Mouse (Mus musculus): ENCODE results near the gene Atg2a. TPM values are rescaled to one million over a fixed set of nuclear protein-coding genes. Genes with fewer than 3 reads are reported as not detected.

Atg2a gene
- total RNA-seq (2015; ENCODE audit: low replicate concordance) (13.8 and 18.0 TPM in 2 replicates), total RNA-seq (2017; ENCODE audit: low replicate concordance) (18.4 and 18.6 TPM in 2 replicates)

DNA sequence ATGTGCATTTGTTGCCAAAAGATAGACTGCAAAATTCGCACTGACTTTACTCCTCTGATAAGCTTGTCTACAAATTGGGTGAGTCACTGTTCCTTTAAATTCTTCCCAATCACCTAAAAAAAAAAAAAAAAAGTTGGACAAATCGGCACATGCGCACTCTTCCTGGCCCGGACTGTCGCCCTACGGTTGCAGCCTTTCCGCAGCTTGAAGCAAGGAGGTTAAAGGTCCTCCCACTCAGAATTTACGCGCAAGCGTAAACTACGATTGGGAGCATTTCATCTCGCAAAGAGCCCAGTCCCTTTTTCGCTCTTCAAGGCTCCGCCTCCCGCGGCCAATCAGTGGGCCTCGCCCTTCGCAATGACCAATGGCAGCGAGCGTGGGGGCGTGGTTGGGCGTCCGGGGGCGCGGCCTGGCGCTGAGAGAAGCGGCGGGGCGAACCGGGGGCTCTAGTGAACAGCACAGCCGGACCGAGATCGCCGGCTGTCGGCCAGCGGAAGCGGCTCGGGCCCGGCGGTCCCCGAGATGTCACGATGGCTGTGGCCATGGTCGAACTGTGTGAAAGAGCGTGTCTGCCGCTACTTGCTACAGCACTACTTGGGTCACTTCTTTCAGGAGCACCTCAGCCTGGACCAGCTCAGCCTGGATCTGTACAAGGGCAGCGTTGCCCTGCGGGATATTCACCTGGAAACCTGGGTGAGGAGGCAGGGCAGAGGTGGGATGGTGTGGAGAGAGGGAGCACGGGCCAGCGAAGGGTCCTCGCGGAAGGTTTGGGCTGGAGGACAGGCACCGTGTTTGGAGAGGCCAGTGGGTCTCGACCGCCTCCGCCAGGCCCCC is at the start of gene Atg2a:
Gene Atg2a (plus strand): TSS at position 395 of the 834 bp plus-strand sequence.
- ATAC-seq (replicated peaks; ENCODE audit: low FRiP score, poor library complexity, severe bottlenecking): peak; percentile 86

DNA sequence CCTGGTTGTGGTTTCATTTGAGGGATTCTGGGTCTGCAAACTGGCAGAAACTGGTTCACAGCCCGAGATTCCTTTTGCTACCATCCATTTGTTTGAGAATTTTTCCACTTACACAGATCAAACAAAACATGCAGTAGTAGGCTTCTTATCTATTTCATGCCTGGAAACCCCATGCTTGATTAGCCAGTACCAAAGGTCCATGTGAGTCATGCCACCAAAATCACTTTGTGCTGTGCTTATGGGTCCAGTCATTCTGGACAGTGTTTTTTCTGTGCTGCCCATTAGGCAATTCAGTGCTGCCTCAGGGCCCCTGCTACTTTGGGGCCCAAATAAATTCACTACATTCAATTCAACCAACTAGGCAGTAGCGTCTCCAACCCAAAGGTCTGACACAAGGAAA is 37.2 kb upstream of the Atg2a start:
- no peak for ATAC-seq (replicated peaks; ENCODE audit: low FRiP score, poor library complexity, severe bottlenecking)

DNA sequence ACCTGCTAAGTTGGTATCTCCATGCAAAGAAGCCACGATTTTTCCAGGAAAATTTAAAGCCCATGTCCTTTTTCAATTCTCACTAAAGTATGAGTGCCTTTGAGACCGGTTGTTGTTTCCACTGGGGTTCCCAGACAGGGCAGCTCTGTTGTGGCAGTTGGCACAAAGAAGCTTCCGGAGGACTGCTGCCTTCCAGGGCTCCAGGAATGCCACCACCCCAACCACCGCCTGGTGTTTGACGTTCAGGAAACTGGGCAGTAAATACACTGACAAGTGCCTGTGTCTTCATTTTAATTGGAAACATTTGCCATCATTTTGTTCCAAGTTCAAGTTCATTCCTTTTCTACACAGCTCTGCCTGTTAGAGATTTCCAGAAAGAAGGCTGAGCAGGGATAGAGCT is 34.8 kb upstream of the Atg2a start:
- no peak for ATAC-seq (replicated peaks; ENCODE audit: low FRiP score, poor library complexity, severe bottlenecking)

GRCm38 (mm10) chr19:6216046-6216705 is 25.3 kb upstream of the Atg2a start:
- ATAC-seq (replicated peaks; ENCODE audit: low FRiP score, poor library complexity, severe bottlenecking): no peak

- no peak for ATAC-seq (replicated peaks; ENCODE audit: low FRiP score, poor library complexity, severe bottlenecking)
These were observed 22.9 kb upstream of the Atg2a start for GRCm38 (mm10) chr19:6218606-6219005.

DNA sequence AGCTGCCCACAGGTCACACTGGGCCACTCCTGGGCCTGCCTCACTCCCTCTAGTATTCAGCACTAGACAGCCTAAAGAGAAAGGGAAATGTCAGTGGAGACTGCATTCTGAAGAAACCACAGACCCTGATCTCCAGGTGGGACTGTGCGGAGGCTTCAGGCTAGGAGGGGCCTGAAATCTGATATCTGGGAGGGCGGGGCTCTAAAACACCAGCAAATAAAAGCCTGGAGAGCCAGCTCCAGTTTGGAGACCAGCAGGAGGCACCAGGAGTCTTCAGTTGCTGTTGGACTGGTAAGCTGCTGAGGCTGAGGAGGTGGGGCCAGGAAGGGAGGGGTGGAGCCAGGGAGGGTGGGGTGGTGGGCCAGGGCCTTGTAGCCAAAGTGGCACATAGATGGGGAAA is 15.3 kb upstream of the Atg2a start, which contains the start of gene Gpha2:
Gene Gpha2 (plus strand): TSS at position 246 of the 400 bp plus-strand sequence.
- ATAC-seq (replicated peaks; ENCODE audit: low FRiP score, poor library complexity, severe bottlenecking): no peak

DNA sequence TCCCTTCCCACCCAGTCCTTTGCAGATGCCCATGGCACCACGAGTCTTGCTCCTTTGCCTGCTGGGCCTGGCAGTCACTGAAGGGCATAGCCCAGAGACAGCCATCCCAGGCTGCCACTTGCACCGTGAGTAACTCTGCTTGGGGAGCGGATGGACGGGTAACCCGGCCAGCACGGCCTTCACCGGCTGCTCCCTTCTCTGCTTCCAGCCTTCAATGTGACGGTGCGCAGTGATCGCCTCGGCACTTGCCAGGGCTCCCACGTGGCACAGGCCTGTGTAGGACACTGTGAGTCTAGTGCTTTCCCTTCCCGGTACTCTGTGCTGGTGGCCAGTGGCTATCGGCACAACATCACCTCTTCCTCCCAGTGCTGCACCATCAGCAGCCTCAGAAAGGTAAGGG is 14.7 kb upstream of the Atg2a start:
- no peak for ATAC-seq (replicated peaks; ENCODE audit: low FRiP score, poor library complexity, severe bottlenecking)

- 0 out of 2 replicates have a peak, but pooled peaks have one; percentile 6 for ATAC-seq (replicated peaks; ENCODE audit: low FRiP score, poor library complexity, severe bottlenecking)
These were observed 13.6 kb upstream of the Atg2a start for GRCm38 (mm10) chr19:6227864-6228263.

GRCm38 (mm10) chr19:6230411-6230810 is 11.1 kb upstream of the Atg2a start:
- no peak for ATAC-seq (replicated peaks; ENCODE audit: low FRiP score, poor library complexity, severe bottlenecking)

DNA sequence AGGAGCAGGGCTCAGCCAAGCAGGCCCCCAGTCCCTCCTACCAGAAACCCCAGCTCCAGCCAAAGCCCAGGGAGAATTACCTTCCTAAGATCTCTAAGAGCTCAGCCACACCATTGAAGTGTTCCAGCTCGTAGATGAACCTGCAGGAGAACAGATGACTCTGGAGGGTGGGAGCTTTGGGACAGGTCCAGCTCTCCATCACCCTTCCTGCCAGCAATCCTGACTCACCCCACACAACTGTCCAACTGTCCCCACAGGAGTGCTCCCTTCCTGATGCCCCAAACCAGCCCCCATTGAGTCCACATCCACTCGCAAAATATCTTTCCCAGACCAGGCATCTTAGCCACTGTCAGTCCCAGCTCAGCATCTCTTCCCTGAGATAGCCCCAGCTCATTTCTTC is 10.4 kb upstream of the Atg2a start:
- no peak for ATAC-seq (replicated peaks; ENCODE audit: low FRiP score, poor library complexity, severe bottlenecking)

GRCm38 (mm10) chr19:6233647-6234046 is 7.8 kb upstream of the Atg2a start:
- ATAC-seq (replicated peaks; ENCODE audit: low FRiP score, poor library complexity, severe bottlenecking): no peak

DNA sequence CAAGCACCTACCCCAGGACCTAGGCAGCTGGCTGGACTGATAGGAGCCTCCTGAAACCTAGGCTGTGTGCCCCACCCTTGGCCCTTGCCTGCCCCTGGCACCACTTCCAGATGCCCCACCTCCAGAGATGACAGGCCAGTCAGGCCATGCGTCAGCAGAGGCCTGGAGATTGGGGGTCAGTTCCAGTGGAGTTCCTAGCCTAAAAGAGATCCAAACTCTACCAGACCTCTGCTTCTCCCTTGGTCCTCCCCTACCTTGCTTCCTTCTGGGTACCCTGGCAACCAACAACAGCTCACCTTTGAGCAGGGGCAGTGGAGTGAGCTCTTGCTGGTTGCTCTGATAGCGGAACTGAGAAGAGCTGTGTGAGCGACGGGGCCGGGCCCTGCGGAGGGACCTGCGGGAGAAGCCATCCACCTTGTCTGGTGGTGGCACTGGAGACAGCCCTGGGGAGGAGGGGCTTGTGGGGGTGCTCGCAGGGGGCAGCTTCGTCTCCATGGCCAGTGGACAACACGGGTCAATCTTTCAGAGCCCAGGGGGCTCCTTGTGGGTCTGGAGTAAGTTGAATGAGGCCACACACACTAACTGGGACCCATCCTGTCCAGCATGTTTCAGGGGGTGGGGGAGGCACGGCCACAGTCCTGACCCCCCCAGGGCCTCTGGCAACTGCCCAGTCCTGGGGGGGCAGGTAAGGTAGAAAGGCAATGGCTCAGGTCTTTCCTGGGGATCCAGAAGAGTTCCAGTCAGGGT is 7.0 kb upstream of the Atg2a start:
- peak; percentile 84 for ATAC-seq (replicated peaks; ENCODE audit: low FRiP score, poor library complexity, severe bottlenecking)

DNA sequence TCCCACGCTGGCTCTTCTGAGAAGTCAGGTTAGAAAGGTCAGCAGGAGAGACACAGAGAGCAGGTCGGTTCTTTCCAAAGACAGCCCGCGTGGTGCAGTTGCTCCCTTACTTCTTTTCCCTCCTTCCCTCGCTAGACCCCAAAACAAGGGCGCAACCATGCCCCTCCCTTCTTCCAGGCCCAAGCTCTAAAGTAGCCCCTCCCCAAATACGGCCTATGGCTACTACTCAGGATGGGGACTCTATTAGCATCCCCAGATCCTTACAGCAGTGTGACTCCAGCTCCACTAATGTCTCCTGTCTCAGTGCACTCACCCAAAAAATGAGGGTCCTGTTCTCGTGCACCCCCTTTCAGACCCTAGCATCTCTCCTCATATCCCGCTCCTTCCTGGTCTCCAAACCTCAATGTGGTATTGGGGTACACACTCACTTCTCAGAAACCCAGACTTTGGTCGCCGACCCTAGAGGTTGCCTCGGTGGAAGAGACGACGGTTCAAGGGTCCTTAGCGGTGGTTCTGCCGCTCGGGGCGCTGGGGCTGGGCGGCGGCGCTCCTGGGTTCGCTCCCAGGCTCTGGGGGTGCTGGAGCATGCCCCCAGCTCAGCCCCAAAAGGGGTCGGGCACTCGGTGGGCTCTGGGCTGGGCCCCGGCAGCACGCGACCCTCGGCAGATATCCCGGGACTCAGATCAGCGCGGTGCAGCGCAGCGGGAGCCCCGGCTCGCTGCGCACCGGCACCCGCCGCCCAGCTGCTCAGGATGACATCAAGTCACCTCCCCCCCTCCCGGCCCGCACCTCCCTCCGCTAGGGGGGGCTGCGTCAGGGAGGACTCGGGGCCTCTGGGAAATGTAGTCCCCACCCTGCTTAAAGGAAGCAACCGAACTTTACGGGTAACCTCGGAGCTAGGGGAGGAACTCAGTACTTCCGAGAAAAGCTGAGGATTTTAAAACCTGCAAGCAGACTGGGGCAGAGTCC is 6.1 kb upstream of the Atg2a start, which contains the start of gene Ppp2r5b:
Gene Ppp2r5b (minus strand): TSS at position 789 of the 969 bp plus-strand sequence.
- peak; percentile 66 for ATAC-seq (replicated peaks; ENCODE audit: low FRiP score, poor library complexity, severe bottlenecking)

DNA sequence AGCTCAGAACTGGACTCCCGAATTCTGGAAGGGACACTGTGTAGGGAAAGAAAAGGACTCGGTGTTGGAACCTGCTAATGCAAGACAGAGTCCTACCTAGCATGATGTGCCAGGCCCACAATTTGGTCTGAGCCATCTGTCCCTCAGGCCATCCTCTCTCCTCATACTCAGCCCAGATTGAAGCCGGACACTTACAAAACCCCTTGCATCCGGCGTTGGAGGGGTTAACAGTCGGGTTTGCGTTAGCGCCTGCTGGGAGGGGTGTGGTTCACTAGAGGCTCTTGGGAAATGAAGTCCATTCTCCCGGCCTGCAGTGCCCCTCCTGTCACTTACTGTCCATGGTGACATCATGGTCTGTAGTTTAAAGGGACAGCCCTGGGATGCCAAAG is 5.4 kb upstream of the Atg2a start:
- peak; percentile 79 for ATAC-seq (replicated peaks; ENCODE audit: low FRiP score, poor library complexity, severe bottlenecking)

DNA sequence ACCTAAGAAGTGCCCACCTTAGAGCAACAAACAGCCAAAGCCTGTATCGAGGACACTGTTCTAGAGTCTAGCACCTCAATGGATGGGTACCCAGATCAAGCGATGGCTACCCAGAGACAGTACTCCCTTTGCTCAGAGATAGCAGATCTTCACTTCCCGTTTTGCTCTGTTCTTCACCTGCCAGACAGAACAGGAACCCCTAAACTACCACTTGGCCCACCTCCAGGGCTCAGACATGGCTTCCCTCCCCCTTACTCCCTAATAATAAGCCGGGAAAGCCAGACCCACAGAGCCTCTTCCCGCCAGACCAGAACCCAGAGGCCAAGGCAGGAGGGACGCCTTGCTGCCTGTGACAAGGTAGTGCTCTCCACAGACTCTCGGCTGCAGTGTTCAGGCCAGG is 4.6 kb upstream of the Atg2a start:
- no peak for ATAC-seq (replicated peaks; ENCODE audit: low FRiP score, poor library complexity, severe bottlenecking)

- ATAC-seq (replicated peaks; ENCODE audit: low FRiP score, poor library complexity, severe bottlenecking): no peak
These were observed 2.7 kb upstream of the Atg2a start for GRCm38 (mm10) chr19:6238740-6239139.

GRCm38 (mm10) chr19:6240136-6240535 is 1.3 kb upstream of the Atg2a start:
- peak; percentile 41 for ATAC-seq (replicated peaks; ENCODE audit: low FRiP score, poor library complexity, severe bottlenecking)

DNA sequence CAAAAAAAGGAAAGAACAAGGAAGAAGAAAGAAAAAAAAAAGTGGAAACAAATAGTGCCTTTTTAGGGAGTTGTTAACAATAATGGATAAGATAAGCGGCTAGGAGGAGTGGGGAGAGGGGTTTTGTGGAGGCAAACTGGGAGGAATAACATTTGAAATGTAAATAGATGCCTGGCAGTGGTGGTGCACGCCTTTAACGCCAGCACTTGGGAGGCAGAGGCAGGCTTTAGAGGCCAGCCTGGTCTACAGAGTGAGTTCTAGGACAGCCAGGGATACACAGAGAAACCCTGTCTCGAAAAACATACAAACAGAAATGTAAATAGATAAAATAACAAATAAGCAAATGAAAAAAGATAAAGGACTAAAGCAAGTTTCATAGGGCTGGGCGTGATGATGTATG is 743 bp upstream of the Atg2a start:
- no peak for ATAC-seq (replicated peaks; ENCODE audit: low FRiP score, poor library complexity, severe bottlenecking)

DNA sequence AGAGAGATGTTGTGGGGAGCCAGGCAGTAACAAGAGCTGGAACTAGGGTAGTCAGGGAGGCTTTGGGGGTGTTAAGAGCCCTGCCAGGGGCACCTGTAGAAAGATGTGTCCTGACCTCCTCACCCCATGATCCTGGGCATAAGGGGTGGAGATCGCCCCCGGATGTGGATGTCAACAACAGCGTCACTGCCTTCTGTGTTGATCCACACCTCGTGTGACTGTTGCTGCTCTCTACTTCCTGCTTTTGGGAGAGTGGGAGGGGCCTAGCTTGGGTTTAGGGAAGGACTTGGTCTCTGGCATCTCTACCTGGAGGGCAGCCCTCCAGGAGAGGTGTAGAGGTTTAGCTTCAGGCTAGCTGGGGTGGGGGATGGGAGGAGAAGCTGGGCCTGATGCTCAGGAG is 813 bp downstream of the Atg2a start:
- peak; percentile 44 for ATAC-seq (replicated peaks; ENCODE audit: low FRiP score, poor library complexity, severe bottlenecking)
